Mouse (Mus musculus) intestine, postnatal 0 days (tissue): ENCODE results near the gene Shoc2. TPM values are rescaled to one million over a fixed set of nuclear protein-coding genes. Genes with fewer than 3 reads are reported as not detected.

Source experiments
- ATAC-seq: fragments of 200-750 bp; cut with Nextera tagmentation; 2 replicates; pipeline ENCODE4 v1.8.0; 2017; ENCODE audit warnings: mild to moderate bottlenecking, moderate TSS enrichment, moderate library complexity
- H3K27ac ChIP-seq: fragments of 300-500 bp; sonication (generic); 2 replicates; pipeline ENCODE4 v1.5.1; 2014; ENCODE audit warnings: mild to moderate bottlenecking, low read depth, low read length, moderate library complexity
- H3K27me3 ChIP-seq: fragments of 300-500 bp; sonication (generic); replicated peaks from 2 replicates; pipeline ENCODE4 v1.6.1; 2014; ENCODE audit warnings: low read length, mixed read lengths; ENCODE audit not compliant: control insufficient read depth, insufficient read depth
- H3K36me3 ChIP-seq: fragments of 300-500 bp; sonication (generic); 2 replicates; pipeline ENCODE4 v1.6.1; 2014; ENCODE audit warnings: mild to moderate bottlenecking, moderate library complexity; ENCODE audit not compliant: control insufficient read depth, insufficient read depth
- H3K4me1 ChIP-seq: fragments of 300-500 bp; sonication (generic); replicated peaks from 2 replicates; pipeline ENCODE4 v1.6.1; 2014; ENCODE audit warnings: antibody characterized with exemption, low read length, mixed read lengths; ENCODE audit not compliant: control insufficient read depth, insufficient read depth
- H3K4me2 ChIP-seq: fragments of 300-500 bp; sonication (generic); replicated peaks from 2 replicates; pipeline ENCODE4 v1.6.1; 2014; ENCODE audit warnings: low read depth, mild to moderate bottlenecking, moderate library complexity
- H3K4me3 ChIP-seq: fragments of 300-500 bp; sonication (generic); 2 replicates; pipeline ENCODE4 v1.5.1; 2014; ENCODE audit warnings: low read depth, low read length
- H3K9ac ChIP-seq: fragments of 300-500 bp; sonication (generic); 2 replicates; pipeline ENCODE4 v1.6.1; 2014; ENCODE audit warnings: mild to moderate bottlenecking, low read depth, low read length
- H3K9me3 ChIP-seq: fragments of 300-500 bp; sonication (generic); 2 replicates; pipeline ENCODE4 v1.6.1; 2016; ENCODE audit warnings: mixed run types; ENCODE audit not compliant: control insufficient read depth
- CTCF ChIP-seq: sonication (generic); IDR thresholded peaks from 2 replicates; pipeline ENCODE4 v1.5.1; 2016; ENCODE audit warnings: low read depth, mild to moderate bottlenecking, control low read depth, antibody characterized with exemption, moderate library complexity
- WGBS: fragments of 180-500 bp; shearing (Covaris S2); extraction: QIAGEN DNeasy Blood & Tissue Kit; methylation state at CpG from one replicate; pipeline ENCODE4 v1.1.7; 2014; 5-methylcytosine and 5-hydroxymethylcytosine counted together
- polyA plus RNA-seq: library from polyadenylated mRNA; unstranded; fragments of >200 nt; fragmentation: Nextera tagmentation; extraction: Ambion mirVana; gene quantifications from 2 replicates; pipeline ENCODE4 v1.2.1, GENCODE M21; 2015

The Shoc2 gene
- polyA plus RNA-seq, 1 experiment from 2014 or later, result 26.1 TPM

DNA sequence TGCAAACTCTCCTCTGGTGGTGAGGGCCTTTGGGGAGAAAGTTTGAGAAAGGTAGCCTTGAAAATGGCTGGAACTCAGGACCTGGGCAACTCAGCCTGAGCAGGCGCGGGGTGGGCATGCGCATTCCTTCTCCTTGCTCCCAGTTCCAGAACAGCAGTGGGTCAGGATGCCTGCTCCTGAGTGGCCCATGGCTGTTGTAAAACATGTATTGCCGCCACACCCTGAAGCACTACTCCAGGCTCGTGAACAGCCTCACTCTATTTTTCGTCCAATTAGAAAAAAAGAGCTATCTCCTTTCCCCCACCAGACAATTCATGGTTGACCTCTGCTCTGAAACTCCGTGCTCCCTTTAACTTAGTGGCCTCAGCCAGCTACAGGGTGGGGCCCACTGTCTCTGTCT is 124.3 kb downstream of the Shoc2 start:
- 45% methylated on average over 7 of the region's 7 CpGs for WGBS
- Histone ChIP-seq H3K27me3 (no peaks in the 10 kb centered on the region), H3K4me1 (no peaks in the 10 kb centered on the region; the same call in 1 of the 2 replicates), H3K36me3 (no peaks in the 10 kb centered on the region), H3K9me3 (no peaks in the 10 kb centered on the region), H3K4me2 (no peak overlapping the region), H3K4me3 (no peak overlapping the region), H3K9ac (no peak overlapping the region), H3K27ac (no peak overlapping the region)
- ATAC-seq, result peak; percentile 51
- no peak for TF ChIP-seq CTCF

- no peaks in the 10 kb centered on the region for H3K36me3 ChIP-seq
- H3K4me1 ChIP-seq, result no peaks in the 10 kb centered on the region; the same call in 1 of the 2 replicates
- H3K4me3 ChIP-seq, result no peak overlapping the region
- H3K9me3 ChIP-seq, result no peaks in the 10 kb centered on the region
- peak; percentile 87 for ATAC-seq
- H3K9ac ChIP-seq, result no peak overlapping the region
- H3K4me2 ChIP-seq, result no peak overlapping the region
- TF ChIP-seq CTCF, result no peak
- no peaks in the 10 kb centered on the region for H3K27me3 ChIP-seq
- 23% methylated on average over 5 of the region's 5 CpGs for WGBS
- H3K27ac ChIP-seq, result no peak overlapping the region
These were observed 126.4 kb downstream of the Shoc2 start for GRCm38 (mm10) chr19:54070521-54070920.

- Histone ChIP-seq H3K9me3 (no peaks in the 10 kb centered on the region), H3K9ac (no peak overlapping the region), H3K27me3 (no peaks in the 10 kb centered on the region), H3K4me1 (no peaks in the 10 kb centered on the region; the same call in 1 of the 2 replicates), H3K36me3 (no peaks in the 10 kb centered on the region), H3K4me2 (no peak overlapping the region), H3K27ac (no peak overlapping the region), H3K4me3 (no peak overlapping the region)
- TF ChIP-seq CTCF, result no peak
- no peak for ATAC-seq
- WGBS, result 52% methylated on average over 5 of the region's 5 CpGs
These were observed 128.2 kb downstream of the Shoc2 start for GRCm38 (mm10) chr19:54072233-54072800.

- WGBS, result 32% methylated on average over 10 of the region's 10 CpGs
- H3K36me3 ChIP-seq, result no peaks in the 10 kb centered on the region
- no peaks in the 10 kb centered on the region for H3K4me1 ChIP-seq
- ATAC-seq, result no peak
- no peak overlapping the region for H3K9ac ChIP-seq
- no peak for TF ChIP-seq CTCF
- no peak overlapping the region for H3K4me3 ChIP-seq
- H3K9me3 ChIP-seq, result no peaks in the 10 kb centered on the region
- H3K4me2 ChIP-seq, result no peak overlapping the region
- no peak overlapping the region for H3K27ac ChIP-seq
- H3K27me3 ChIP-seq, result no peaks in the 10 kb centered on the region
These were observed 132.6 kb downstream of the Shoc2 start for GRCm38 (mm10) chr19:54076362-54077349.

GRCm38 (mm10) chr19:54081303-54081702 is 137.2 kb downstream of the Shoc2 start:
- Histone ChIP-seq H3K27me3 (no peaks in the 10 kb centered on the region), H3K4me1 (no peaks in the 10 kb centered on the region), H3K4me2 (no peak overlapping the region), H3K4me3 (no peak overlapping the region), H3K27ac (no peak overlapping the region), H3K36me3 (no peaks in the 10 kb centered on the region), H3K9ac (no peak overlapping the region), H3K9me3 (no peaks in the 10 kb centered on the region)
- WGBS, result 61% methylated on average over 9 of the region's 9 CpGs
- TF ChIP-seq CTCF, result no peak
- ATAC-seq, result 0 out of 2 replicates have a peak, but pooled peaks have one; percentile 36

- H3K27me3 ChIP-seq, result no peaks in the 10 kb centered on the region
- H3K36me3 ChIP-seq, result no peaks in the 10 kb centered on the region
- ATAC-seq, result no peak
- no peak for TF ChIP-seq CTCF
- H3K4me2 ChIP-seq, result no peak overlapping the region
- no peak overlapping the region for H3K9ac ChIP-seq
- H3K27ac ChIP-seq, result no peak overlapping the region
- no peaks in the 10 kb centered on the region for H3K9me3 ChIP-seq
- no peak overlapping the region for H3K4me3 ChIP-seq
- H3K4me1 ChIP-seq, result no peaks in the 10 kb centered on the region
- WGBS, result 76% methylated on average over 9 of the region's 9 CpGs
These were observed 137.6 kb downstream of the Shoc2 start for GRCm38 (mm10) chr19:54081716-54082165.

Other genes starting within 250 kb of the Shoc2 start
- 65.5 and 75.2 TPM in 2 replicates for gene Pdcd4, start 52.1 kb upstream of the Shoc2 start, polyA plus RNA-seq
- gene Bbip1, start 321 bp downstream of the Shoc2 start, polyA plus RNA-seq, result 71.7 and 75.7 TPM in 2 replicates
- 1.2 and 1.3 TPM in 2 replicates for gene Adra2a, start 99.8 kb downstream of the Shoc2 start, polyA plus RNA-seq